Mouse (Mus musculus) lung, embryonic 16.5 days (tissue): ENCODE measurements around the gene Eif4ebp2. TPM values are rescaled to one million over a fixed set of nuclear protein-coding genes. Genes with fewer than 3 reads are reported as not detected.

Experiments
- ATAC-seq: fragments of 200-750 bp; cut with Nextera tagmentation; 2 replicates; pipeline ENCODE4 v1.8.0; 2017; ENCODE audit warnings: low read depth, mild to moderate bottlenecking, moderate library complexity
- H3K27ac ChIP-seq: fragments of 300-500 bp; sonication (generic); 2 replicates; pipeline ENCODE4 v1.5.1; 2014; ENCODE audit warnings: mild to moderate bottlenecking, control low read depth, low read length
- H3K27me3 ChIP-seq: fragments of 300-500 bp; sonication (generic); 2 replicates; pipeline ENCODE4 v1.6.1; 2014; ENCODE audit warnings: low read depth, low read length, mixed read lengths; ENCODE audit not compliant: control insufficient read depth, insufficient read depth
- H3K36me3 ChIP-seq: fragments of 300-500 bp; sonication (generic); 2 replicates; pipeline ENCODE4 v1.6.1; 2014; ENCODE audit warnings: low read length; ENCODE audit not compliant: control insufficient read depth, insufficient read depth
- H3K4me1 ChIP-seq: fragments of 300-500 bp; sonication (generic); replicated peaks from 2 replicates; pipeline ENCODE4 v1.6.1; 2014; ENCODE audit warnings: low read length, mixed read lengths; ENCODE audit not compliant: control insufficient read depth, insufficient read depth
- H3K4me2 ChIP-seq: fragments of 300-500 bp; sonication (generic); 2 replicates; pipeline ENCODE4 v1.6.1; 2014; ENCODE audit warnings: low read depth, low read length, control low read depth
- H3K4me3 ChIP-seq: fragments of 300-500 bp; sonication (generic); 2 replicates; pipeline ENCODE4 v1.5.1; 2014; ENCODE audit warnings: mild to moderate bottlenecking, low read length, control low read depth
- H3K9ac ChIP-seq: fragments of 300-500 bp; sonication (generic); 2 replicates; pipeline ENCODE4 v1.6.1; 2014; ENCODE audit warnings: low read length, control low read depth
- H3K9me3 ChIP-seq: fragments of 300-500 bp; sonication (generic); 2 replicates; pipeline ENCODE4 v1.6.1; 2016; ENCODE audit warnings: low read length; ENCODE audit not compliant: control insufficient read depth
- WGBS: fragments of 180-500 bp; shearing (Covaris S2); extraction: QIAGEN DNeasy Blood & Tissue Kit; methylation state at CpG from one replicate; pipeline ENCODE4 v1.1.7; 2014; 5-methylcytosine and 5-hydroxymethylcytosine counted together
- polyA plus RNA-seq: library from polyadenylated mRNA; unstranded; fragments of >200 nt; fragmentation: Nextera tagmentation; extraction: Ambion mirVana; gene quantifications from 2 replicates; pipeline ENCODE4 v1.2.1, GENCODE M21; 2015

The Eif4ebp2 gene
- polyA plus RNA-seq, 1 experiment from 2014 or later = 58.5 TPM

- Histone ChIP-seq H3K36me3 (peaks cover 9% of the 10 kb centered on the region; the same call in 1 of the 2 replicates), H3K4me2 (no peak overlapping the region), H3K9ac (no peak overlapping the region), H3K27ac (no peak overlapping the region), H3K27me3 (no peaks in the 10 kb centered on the region), H3K9me3 (no peaks in the 10 kb centered on the region), H3K4me3 (no peak overlapping the region), H3K4me1 (peaks cover 33% of the 10 kb centered on the region)
- WGBS = 79% methylated on average over 10 of the region's 10 CpGs
- ATAC-seq = no peak
These were observed 4.7 kb downstream of the Eif4ebp2 start for GRCm38 (mm10) chr10:61447581-61448353.

- H3K36me3 ChIP-seq = peaks cover 9% of the 10 kb centered on the region; the same call in 1 of the 2 replicates
- H3K9me3 ChIP-seq = no peaks in the 10 kb centered on the region
- H3K9ac ChIP-seq = no peak overlapping the region
- no peak overlapping the region for H3K4me2 ChIP-seq
- no peak overlapping the region for H3K27ac ChIP-seq
- H3K4me1 ChIP-seq = peaks cover 19% of the 10 kb centered on the region
- no peak overlapping the region for H3K4me3 ChIP-seq
- no peak for ATAC-seq
- 73% methylated on average over 3 of the region's 3 CpGs for WGBS
- H3K27me3 ChIP-seq = no peaks in the 10 kb centered on the region
These were observed 7.4 kb downstream of the Eif4ebp2 start for GRCm38 (mm10) chr10:61445016-61445415.

- peaks cover 12% of the 10 kb centered on the region for H3K4me1 ChIP-seq
These were observed 8.6 kb downstream of the Eif4ebp2 start for GRCm38 (mm10) chr10:61443876-61444275.

GRCm38 (mm10) chr10:61443456-61443855 lies 9.0 kb downstream of the Eif4ebp2 start:
- Histone ChIP-seq H3K9ac (no peak overlapping the region), H3K4me3 (no peak overlapping the region), H3K36me3 (peaks cover 9% of the 10 kb centered on the region; the same call in 1 of the 2 replicates), H3K9me3 (no peaks in the 10 kb centered on the region), H3K27ac (no peak overlapping the region), H3K27me3 (no peaks in the 10 kb centered on the region), H3K4me2 (no peak overlapping the region), H3K4me1 (peaks cover 12% of the 10 kb centered on the region)
- 49% methylated on average over 6 of the region's 6 CpGs for WGBS
- no peak for ATAC-seq

More at GRCm38 (mm10) chr10:61443876-61444275, 8.6 kb downstream of the Eif4ebp2 start:
- no peak overlapping the region for H3K27ac ChIP-seq
- H3K4me2 ChIP-seq = no peak overlapping the region
- ATAC-seq = no peak
- H3K27me3 ChIP-seq = no peaks in the 10 kb centered on the region
- WGBS = 38% methylated on average over 1 of the region's 1 CpGs
- peaks cover 9% of the 10 kb centered on the region; the same call in 1 of the 2 replicates for H3K36me3 ChIP-seq
- no peak overlapping the region for H3K4me3 ChIP-seq
- H3K9ac ChIP-seq = no peak overlapping the region
- no peaks in the 10 kb centered on the region for H3K9me3 ChIP-seq

GRCm38 (mm10) chr10:61440202-61440800 lies 12.2 kb downstream of the Eif4ebp2 start:
- H3K9me3 ChIP-seq = no peaks in the 10 kb centered on the region
- H3K4me2 ChIP-seq = no peak overlapping the region
- H3K4me1 ChIP-seq = peaks cover 9% of the 10 kb centered on the region
- H3K4me3 ChIP-seq = no peak overlapping the region
- H3K27ac ChIP-seq = no peak overlapping the region
- no peaks in the 10 kb centered on the region for H3K36me3 ChIP-seq
- H3K27me3 ChIP-seq = no peaks in the 10 kb centered on the region
- no peak overlapping the region for H3K9ac ChIP-seq
- no peak for ATAC-seq
- WGBS = 88% methylated on average over 7 of the region's 7 CpGs

GRCm38 (mm10) chr10:61431375-61431774 lies 21.1 kb downstream of the Eif4ebp2 start:
- 87% methylated on average over 9 of the region's 9 CpGs for WGBS
- peaks cover 38% of the 10 kb centered on the region for H3K36me3 ChIP-seq
- no peak overlapping the region for H3K4me2 ChIP-seq

GRCm38 (mm10) chr10:61429043-61429442 lies 23.4 kb downstream of the Eif4ebp2 start:
- no peak for ATAC-seq
- WGBS = 87% methylated on average over 5 of the region's 5 CpGs
- peaks cover 5% of the 10 kb centered on the region for H3K4me1 ChIP-seq
- peaks cover 30% of the 10 kb centered on the region for H3K36me3 ChIP-seq
- no peak overlapping the region for H3K4me2 ChIP-seq
- no peaks in the 10 kb centered on the region for H3K27me3 ChIP-seq
- no peak overlapping the region for H3K27ac ChIP-seq
- no peak overlapping the region for H3K9ac ChIP-seq
- H3K9me3 ChIP-seq = no peaks in the 10 kb centered on the region
- no peak overlapping the region for H3K4me3 ChIP-seq

More at GRCm38 (mm10) chr10:61431375-61431774, 21.1 kb downstream of the Eif4ebp2 start:
- ATAC-seq = no peak
- Histone ChIP-seq H3K9me3 (no peaks in the 10 kb centered on the region), H3K4me1 (no peaks in the 10 kb centered on the region), H3K9ac (no peak overlapping the region), H3K27me3 (no peaks in the 10 kb centered on the region), H3K4me3 (no peak overlapping the region), H3K27ac (no peak overlapping the region)

- no peak overlapping the region for H3K27ac ChIP-seq
- peaks cover 24% of the 10 kb centered on the region for H3K36me3 ChIP-seq
- 59% methylated on average over 4 of the region's 4 CpGs for WGBS
- no peaks in the 10 kb centered on the region for H3K9me3 ChIP-seq
- H3K4me2 ChIP-seq = no peak overlapping the region
- no peaks in the 10 kb centered on the region for H3K27me3 ChIP-seq
- H3K4me3 ChIP-seq = no peak overlapping the region
- no peak for ATAC-seq
- H3K9ac ChIP-seq = no peak overlapping the region
- peaks cover 5% of the 10 kb centered on the region for H3K4me1 ChIP-seq
These were observed 24.0 kb downstream of the Eif4ebp2 start for GRCm38 (mm10) chr10:61428416-61428815.

GRCm38 (mm10) chr10:61427951-61428350 lies 24.5 kb downstream of the Eif4ebp2 start:
- no peaks in the 10 kb centered on the region for H3K9me3 ChIP-seq
- H3K4me2 ChIP-seq = no peak overlapping the region
- H3K36me3 ChIP-seq = peaks cover 19% of the 10 kb centered on the region
- no peak overlapping the region for H3K4me3 ChIP-seq
- peaks cover 5% of the 10 kb centered on the region for H3K4me1 ChIP-seq
- 80% methylated on average over 6 of the region's 6 CpGs for WGBS
- no peak for ATAC-seq
- H3K27me3 ChIP-seq = no peaks in the 10 kb centered on the region
- no peak overlapping the region for H3K27ac ChIP-seq
- H3K9ac ChIP-seq = no peak overlapping the region
